Mouse (Mus musculus): Measurements from ENCODE around the gene Msl1. TPM values are rescaled to one million over a fixed set of nuclear protein-coding genes. Genes with fewer than 3 reads are reported as not detected.

Msl1 gene
- polyA plus RNA-seq, 1 experiment from 2014 or later = 32.0 TPM

Other genes starting within 250 kb of the Msl1 start
- not detected in 2 replicates for gene Ikzf3, start 249.5 kb upstream of the Msl1 start, polyA plus RNA-seq (2015; fragmentation: Nextera tagmentation; extraction: Ambion mirVana)
- 0.25 TPM in 1 of 2 replicates, not detected in the other for gene Zpbp2, start 244.4 kb upstream of the Msl1 start, polyA plus RNA-seq (2015; fragmentation: Nextera tagmentation; extraction: Ambion mirVana)
- 122 and 127 TPM in 2 replicates for gene Ormdl3, start 208.1 kb upstream of the Msl1 start, polyA plus RNA-seq (2015; fragmentation: Nextera tagmentation; extraction: Ambion mirVana)
- not detected in 2 replicates for gene Lrrc3c, start 197.2 kb upstream of the Msl1 start, polyA plus RNA-seq (2015; fragmentation: Nextera tagmentation; extraction: Ambion mirVana)
- 0.61 and 1.0 TPM in 2 replicates for gene Gm12355, start 169.9 kb upstream of the Msl1 start, polyA plus RNA-seq (2015; fragmentation: Nextera tagmentation; extraction: Ambion mirVana)
- not detected in 2 replicates for gene Gsdma3, start 169.2 kb upstream of the Msl1 start, polyA plus RNA-seq (2015; fragmentation: Nextera tagmentation; extraction: Ambion mirVana)
- gene Gsdma2, start 148.8 kb upstream of the Msl1 start, polyA plus RNA-seq (2015; fragmentation: Nextera tagmentation; extraction: Ambion mirVana) = not detected in 2 replicates
- not detected in 2 replicates for gene Gsdma, start 131.2 kb upstream of the Msl1 start, polyA plus RNA-seq (2015; fragmentation: Nextera tagmentation; extraction: Ambion mirVana)
- gene Psmd3, start 113.0 kb upstream of the Msl1 start, polyA plus RNA-seq (2015; fragmentation: Nextera tagmentation; extraction: Ambion mirVana) = 197 and 201 TPM in 2 replicates
- gene Csf3, start 94.3 kb upstream of the Msl1 start, polyA plus RNA-seq (2015; fragmentation: Nextera tagmentation; extraction: Ambion mirVana) = not detected in 2 replicates
- 88.8 and 93.7 TPM in 2 replicates for gene Med24, start 66.1 kb upstream of the Msl1 start, polyA plus RNA-seq (2015; fragmentation: Nextera tagmentation; extraction: Ambion mirVana)
- gene Thra, start 54.9 kb upstream of the Msl1 start, polyA plus RNA-seq (2015; fragmentation: Nextera tagmentation; extraction: Ambion mirVana) = 177 and 182 TPM in 2 replicates
- gene Nr1d1, start 20.2 kb upstream of the Msl1 start, polyA plus RNA-seq (2015; fragmentation: Nextera tagmentation; extraction: Ambion mirVana) = 3.8 and 4.0 TPM in 2 replicates
- gene Casc3, start 9.4 kb downstream of the Msl1 start, polyA plus RNA-seq (2015; fragmentation: Nextera tagmentation; extraction: Ambion mirVana) = 52.5 and 54.6 TPM in 2 replicates
- 4.5 and 7.3 TPM in 2 replicates for gene Rapgefl1, start 41.3 kb downstream of the Msl1 start, polyA plus RNA-seq (2015; fragmentation: Nextera tagmentation; extraction: Ambion mirVana)
- gene Wipf2, start 68.1 kb downstream of the Msl1 start, polyA plus RNA-seq (2015; fragmentation: Nextera tagmentation; extraction: Ambion mirVana) = 4.6 and 5.1 TPM in 2 replicates
- 10.3 and 10.9 TPM in 2 replicates for gene Cdc6, start 112.3 kb downstream of the Msl1 start, polyA plus RNA-seq (2015; fragmentation: Nextera tagmentation; extraction: Ambion mirVana)
- gene Rara, start 132.3 kb downstream of the Msl1 start, polyA plus RNA-seq (2015; fragmentation: Nextera tagmentation; extraction: Ambion mirVana) = 9.5 and 10.6 TPM in 2 replicates
- gene Gjd3, start 187.5 kb downstream of the Msl1 start, polyA plus RNA-seq (2015; fragmentation: Nextera tagmentation; extraction: Ambion mirVana) = 0.51 and 1.0 TPM in 2 replicates
- gene Top2a, start 228.7 kb downstream of the Msl1 start, polyA plus RNA-seq (2015; fragmentation: Nextera tagmentation; extraction: Ambion mirVana) = 97.6 and 121 TPM in 2 replicates
- gene Igfbp4, start 245.7 kb downstream of the Msl1 start, polyA plus RNA-seq (2015; fragmentation: Nextera tagmentation; extraction: Ambion mirVana) = 147 and 167 TPM in 2 replicates